Mouse (Mus musculus): ENCODE data around the gene Gm3594. TPM values are rescaled to one million over a fixed set of nuclear protein-coding genes. Genes with fewer than 3 reads are reported as not detected.
"Not testable (repeated sequence)": the region's sequence is repeated elsewhere in the genome, so short reads cannot be mapped to it uniquely, and the experiment has no call there.

The Gm3594 gene
- not detected for total RNA-seq (2021)
- long read RNA-seq, experiment 1, result 0 reads
- long read RNA-seq, experiment 2, result 0 reads

GRCm38 (mm10) chr14:6444511-6444910, at the start of gene Gm3594:
Gene Gm3594, minus strand, starts transcription at chr14:6444611.
- not testable (repeated sequence) for DNase-seq

GRCm38 (mm10) chr14:6486331-6486730, 41.9 kb upstream of the Gm3594 start:
- not testable (repeated sequence) for DNase-seq

GRCm38 (mm10) chr14:6485541-6485940, 41.1 kb upstream of the Gm3594 start:
- DNase-seq, result not testable (repeated sequence)

GRCm38 (mm10) chr14:6482126-6482525, 37.7 kb upstream of the Gm3594 start:
- DNase-seq, result not testable (repeated sequence)

GRCm38 (mm10) chr14:6471856-6472255, 27.4 kb upstream of the Gm3594 start:
- DNase-seq, result not testable (repeated sequence)

GRCm38 (mm10) chr14:6440774-6441173, 3.6 kb downstream of the Gm3594 start:
- not testable (repeated sequence) for DNase-seq

- DNase-seq, result not testable (repeated sequence)
These were observed 4.2 kb downstream of the Gm3594 start for GRCm38 (mm10) chr14:6440206-6440605.

- peak; percentile 28 for DNase-seq
These were observed 17.6 kb downstream of the Gm3594 start for GRCm38 (mm10) chr14:6426766-6427165.

GRCm38 (mm10) chr14:6426353-6426752, 18.1 kb downstream of the Gm3594 start:
- DNase-seq, result not testable (repeated sequence)

- DNase-seq, result not testable (repeated sequence)
These were observed 32.0 kb downstream of the Gm3594 start, which contains the start of gene Gm3591 for GRCm38 (mm10) chr14:6412382-6412781. Gene Gm3591, minus strand, starts transcription at chr14:6412482.

- DNase-seq, result not testable (repeated sequence)
These were observed 54.2 kb downstream of the Gm3594 start, which contains the start of gene Gm16440 for GRCm38 (mm10) chr14:6390219-6390618. Gene Gm16440, minus strand, starts transcription at chr14:6390319.

Other genes with a start within 250 kb of the Gm3594 start
- gene Gm21560, start 225.3 kb downstream of the Gm3594 start, total RNA-seq (2021), result under 1 TPM; 0.30 to 0.70 TPM
- 1 to 10 TPM in 1 of 2 experiments, under 1 TPM in 1; 0.66 to 1.3 TPM for gene Gm3411, start 157.4 kb downstream of the Gm3594 start, total RNA-seq (2021)
- gene Gm21103, start 139.8 kb downstream of the Gm3594 start, total RNA-seq (2021), result not detected
- not detected for gene Gm3618, start 100.9 kb downstream of the Gm3594 start, total RNA-seq (2021)
- gene Gm16440, start 54.3 kb downstream of the Gm3594 start, total RNA-seq (2021), result not detected
- gene Gm3591, start 32.1 kb downstream of the Gm3594 start, total RNA-seq (2021), result under 1 TPM; 0.33 to 0.99 TPM
- not detected for gene Gm8356, start 92.7 kb upstream of the Gm3594 start, total RNA-seq (2021)
- gene Gm3629, start 146.0 kb upstream of the Gm3594 start, total RNA-seq (2021), result under 1 TPM; 0.64 to 0.99 TPM
- not detected for gene Gm3460, start 177.8 kb upstream of the Gm3594 start, total RNA-seq (2021)
- gene Gm10251, start 239.6 kb upstream of the Gm3594 start, total RNA-seq (2021), result under 1 TPM in 1 of 2 experiments, not detected in 1; 0.18 TPM